Mouse (Mus musculus) midbrain, embryonic 13.5 days (tissue): ENCODE data around the gene Lonp2. TPM values are rescaled to one million over a fixed set of nuclear protein-coding genes. Genes with fewer than 3 reads are reported as not detected.

Source experiments
- ATAC-seq: fragments of 200-750 bp; cut with Nextera tagmentation; 2 replicates; pipeline ENCODE4 v1.8.0; 2017; ENCODE audit warnings: mild to moderate bottlenecking, moderate TSS enrichment, moderate library complexity
- H3K27ac ChIP-seq: fragments of 300-500 bp; sonication (generic); 2 replicates; pipeline ENCODE4 v1.5.1; 2015; ENCODE audit warnings: inconsistent platforms, mild to moderate bottlenecking, moderate library complexity
- H3K27me3 ChIP-seq: fragments of 300-500 bp; sonication (generic); 2 replicates; pipeline ENCODE4 v1.6.1; 2015; ENCODE audit warnings: mild to moderate bottlenecking, inconsistent platforms
- H3K36me3 ChIP-seq: fragments of 300-500 bp; sonication (generic); 2 replicates; pipeline ENCODE4 v1.6.1; 2015; ENCODE audit warnings: mild to moderate bottlenecking, inconsistent platforms
- H3K4me1 ChIP-seq: fragments of 300-500 bp; sonication (generic); replicated peaks from 2 replicates; pipeline ENCODE4 v1.6.1; 2015; ENCODE audit warnings: inconsistent platforms
- H3K4me2 ChIP-seq: fragments of 300-500 bp; sonication (generic); replicated peaks from 2 replicates; pipeline ENCODE4 v1.6.1; 2015; ENCODE audit warnings: moderate library complexity, mild to moderate bottlenecking, inconsistent platforms
- H3K4me3 ChIP-seq: fragments of 300-500 bp; sonication (generic); replicated peaks from 2 replicates; pipeline ENCODE4 v1.5.1; 2015; ENCODE audit warnings: mild to moderate bottlenecking, inconsistent platforms
- H3K9ac ChIP-seq: fragments of 300-500 bp; sonication (generic); replicated peaks from 2 replicates; pipeline ENCODE4 v1.6.1; 2015; ENCODE audit warnings: mild to moderate bottlenecking, inconsistent platforms
- H3K9me3 ChIP-seq: fragments of 300-500 bp; sonication (generic); 2 replicates; pipeline ENCODE4 v1.6.1; 2016; ENCODE audit warnings: mild to moderate bottlenecking, inconsistent platforms
- WGBS: fragments of 180-500 bp; shearing (Covaris S2); methylation state at CpG from one replicate; pipeline ENCODE4 v1.1.7; 2015; 5-methylcytosine and 5-hydroxymethylcytosine counted together
- polyA plus RNA-seq: library from polyadenylated mRNA; unstranded; fragments of >200 nt; fragmentation: Nextera tagmentation; extraction: Ambion mirVana; gene quantifications from 2 replicates; pipeline ENCODE4 v1.2.1, GENCODE M21; 2015

Lonp2 gene
- polyA plus RNA-seq, 1 experiment from 2014 or later = 88.3 TPM

DNA sequence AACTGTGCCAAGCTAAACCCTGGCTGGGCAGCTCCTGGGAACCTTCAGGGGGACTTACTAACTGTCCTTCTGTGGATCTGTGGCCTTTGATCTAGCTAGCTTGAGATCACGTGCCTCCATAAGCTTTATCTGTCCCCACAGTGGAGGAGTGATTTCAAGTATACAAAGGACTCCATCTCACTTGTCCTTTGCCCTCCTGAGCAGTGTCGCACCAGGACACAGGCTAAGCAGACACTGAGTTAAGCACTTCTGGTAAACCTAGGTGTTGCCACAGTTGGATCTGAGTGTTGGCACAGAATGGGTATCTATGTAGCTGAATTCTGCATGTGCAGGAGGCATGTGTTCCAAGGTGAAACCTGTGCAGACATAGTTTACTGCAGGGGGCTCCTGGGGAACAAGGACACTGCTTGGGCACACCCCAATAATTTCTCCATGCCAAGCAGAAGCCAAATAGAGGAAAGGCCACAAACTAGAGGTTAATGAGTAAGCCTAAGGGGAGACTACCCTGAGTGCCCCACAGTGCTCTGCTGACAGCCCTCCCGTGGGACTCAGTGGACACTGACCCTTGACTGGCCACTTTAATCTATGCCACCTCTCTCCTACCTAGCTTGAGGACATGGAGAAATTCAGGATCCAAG, 29.6 kb upstream of the Lonp2 start:
- Histone ChIP-seq H3K36me3 (no peaks in the 10 kb centered on the region), H3K4me1 (no peaks in the 10 kb centered on the region), H3K9me3 (no peaks in the 10 kb centered on the region), H3K9ac (no peak overlapping the region), H3K27ac (no peak overlapping the region), H3K27me3 (no peaks in the 10 kb centered on the region), H3K4me3 (no peak overlapping the region), H3K4me2 (no peak overlapping the region)
- ATAC-seq = no peak
- WGBS = 72% methylated on average over 3 of the region's 3 CpGs

DNA sequence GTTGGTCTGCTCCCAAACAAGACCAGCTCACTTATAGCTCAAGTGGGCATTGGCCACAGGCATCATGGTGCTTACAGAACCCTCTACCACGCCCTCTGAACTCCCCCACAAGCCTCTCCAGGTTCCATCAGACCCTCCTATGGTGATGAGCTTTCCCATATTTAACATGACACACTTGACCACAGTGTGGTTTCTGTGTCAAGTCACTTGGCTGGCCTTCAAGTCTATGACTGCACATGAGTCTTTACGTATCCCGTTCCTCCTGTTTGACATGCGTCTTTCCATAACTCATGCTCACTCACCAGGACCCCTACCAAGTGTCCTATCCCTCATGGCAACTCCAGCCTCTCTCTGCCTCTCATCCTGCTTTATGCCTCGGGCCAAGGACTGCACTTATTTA, 28.2 kb upstream of the Lonp2 start:
- no peaks in the 10 kb centered on the region for H3K27me3 ChIP-seq
- no peaks in the 10 kb centered on the region for H3K36me3 ChIP-seq
- H3K4me3 ChIP-seq = no peak overlapping the region
- no peak overlapping the region for H3K27ac ChIP-seq
- H3K9me3 ChIP-seq = no peaks in the 10 kb centered on the region
- WGBS = 90% methylated on average over 5 of the region's 5 CpGs
- H3K9ac ChIP-seq = no peak overlapping the region
- no peak overlapping the region for H3K4me2 ChIP-seq
- no peaks in the 10 kb centered on the region for H3K4me1 ChIP-seq
- ATAC-seq = no peak

DNA sequence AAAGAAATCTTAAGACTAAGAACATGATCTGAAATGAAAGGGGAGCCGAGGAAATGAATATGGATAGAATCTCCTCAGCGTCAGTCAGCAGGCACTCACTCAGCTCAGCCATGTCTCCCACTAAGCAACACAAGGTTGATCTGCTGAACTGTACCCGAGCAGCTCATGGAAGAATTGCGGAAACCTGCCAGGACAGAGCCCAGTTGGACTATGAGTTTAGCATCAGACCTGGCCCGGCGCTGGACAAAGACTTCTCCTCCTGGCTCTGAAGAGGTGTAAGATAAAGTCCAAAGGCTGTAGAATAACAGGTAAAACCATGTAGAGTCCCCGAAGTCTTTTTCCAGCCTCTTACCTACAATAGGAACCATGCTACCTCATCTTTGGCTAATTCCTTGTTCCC, 26.2 kb upstream of the Lonp2 start:
- Histone ChIP-seq H3K4me1 (no peaks in the 10 kb centered on the region), H3K36me3 (no peaks in the 10 kb centered on the region), H3K4me2 (no peak overlapping the region), H3K27ac (no peak overlapping the region), H3K9me3 (no peaks in the 10 kb centered on the region), H3K27me3 (no peaks in the 10 kb centered on the region), H3K9ac (no peak overlapping the region), H3K4me3 (no peak overlapping the region)
- ATAC-seq = no peak
- 93% methylated on average over 7 of the region's 7 CpGs for WGBS

DNA sequence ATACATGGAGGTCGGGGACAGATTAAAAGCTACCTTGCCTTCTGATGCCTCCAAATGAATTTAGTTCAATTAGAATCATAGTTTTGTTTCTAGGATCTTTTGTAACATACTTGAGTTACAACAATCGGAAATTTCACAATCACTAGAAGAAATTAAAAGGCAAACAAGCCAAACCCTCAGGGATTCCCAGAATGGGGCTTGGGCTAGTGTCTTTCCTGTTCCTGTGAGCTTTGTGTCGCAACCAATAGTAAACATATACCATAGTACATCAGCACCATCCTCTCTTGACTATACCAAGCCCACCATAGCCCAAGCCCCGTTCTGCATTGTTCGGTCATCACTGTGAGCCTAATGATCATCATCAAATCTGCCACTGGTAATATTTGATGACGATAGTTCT, 24.5 kb upstream of the Lonp2 start:
- no peaks in the 10 kb centered on the region for H3K36me3 ChIP-seq
- no peak overlapping the region for H3K4me2 ChIP-seq
- no peak overlapping the region for H3K9ac ChIP-seq
- no peak overlapping the region for H3K4me3 ChIP-seq
- 92% methylated on average over 6 of the region's 6 CpGs for WGBS
- no peaks in the 10 kb centered on the region for H3K4me1 ChIP-seq
- ATAC-seq = no peak
- no peak overlapping the region for H3K27ac ChIP-seq
- H3K9me3 ChIP-seq = no peaks in the 10 kb centered on the region
- no peaks in the 10 kb centered on the region for H3K27me3 ChIP-seq

DNA sequence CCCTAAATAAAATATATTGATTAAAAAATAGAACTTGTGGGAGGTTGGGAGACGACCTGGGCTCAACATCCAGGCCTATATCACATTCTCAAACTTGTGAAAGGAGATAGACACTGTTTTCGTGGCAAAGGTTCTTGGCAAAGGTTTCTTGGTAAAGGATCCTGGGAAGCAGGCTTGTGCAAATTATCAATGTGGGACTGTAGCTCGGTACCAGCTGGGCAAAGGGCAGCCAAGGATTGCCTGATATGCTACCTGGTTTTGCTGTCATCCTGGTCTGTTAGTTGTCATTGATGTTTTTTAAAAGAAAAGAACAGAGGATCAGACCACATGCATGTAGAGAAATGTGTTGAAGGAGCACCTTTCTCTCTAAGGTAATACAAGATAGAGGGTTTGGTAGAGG, 23.5 kb upstream of the Lonp2 start:
- H3K9me3 ChIP-seq = no peaks in the 10 kb centered on the region
- 75% methylated on average over 3 of the region's 3 CpGs for WGBS
- no peak for ATAC-seq

DNA sequence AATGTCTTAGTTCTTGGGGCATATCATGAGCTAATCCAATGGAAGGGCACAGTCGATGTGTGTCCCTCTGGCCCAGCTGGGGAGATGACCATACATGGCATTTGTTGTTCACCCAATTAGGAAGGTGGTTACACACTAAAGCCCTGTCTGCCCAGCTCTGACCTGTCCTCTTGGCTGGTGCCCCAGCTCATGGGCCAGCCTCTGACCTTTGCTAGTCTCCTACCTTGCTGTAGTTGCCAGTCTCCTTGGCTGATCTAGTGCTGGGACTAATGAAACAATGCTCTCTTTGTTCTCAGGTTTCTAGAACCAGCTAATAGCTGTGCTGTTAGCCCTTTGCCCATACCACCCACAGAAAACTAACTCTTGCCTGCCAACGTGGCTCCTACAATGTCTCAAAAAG, 20.7 kb upstream of the Lonp2 start:
- H3K27ac ChIP-seq = no peak overlapping the region
- no peaks in the 10 kb centered on the region for H3K27me3 ChIP-seq
- 53% methylated on average over 2 of the region's 2 CpGs for WGBS
- no peaks in the 10 kb centered on the region for H3K36me3 ChIP-seq
- no peak overlapping the region for H3K9ac ChIP-seq
- no peaks in the 10 kb centered on the region for H3K9me3 ChIP-seq
- H3K4me2 ChIP-seq = no peak overlapping the region
- no peaks in the 10 kb centered on the region for H3K4me1 ChIP-seq
- ATAC-seq = no peak
- H3K4me3 ChIP-seq = no peak overlapping the region

More for the DNA sequence above, 23.5 kb upstream of the Lonp2 start:
- Histone ChIP-seq H3K27ac (no peak overlapping the region), H3K4me3 (no peak overlapping the region), H3K27me3 (no peaks in the 10 kb centered on the region), H3K4me1 (no peaks in the 10 kb centered on the region), H3K9ac (no peak overlapping the region), H3K4me2 (no peak overlapping the region), H3K36me3 (no peaks in the 10 kb centered on the region)

DNA sequence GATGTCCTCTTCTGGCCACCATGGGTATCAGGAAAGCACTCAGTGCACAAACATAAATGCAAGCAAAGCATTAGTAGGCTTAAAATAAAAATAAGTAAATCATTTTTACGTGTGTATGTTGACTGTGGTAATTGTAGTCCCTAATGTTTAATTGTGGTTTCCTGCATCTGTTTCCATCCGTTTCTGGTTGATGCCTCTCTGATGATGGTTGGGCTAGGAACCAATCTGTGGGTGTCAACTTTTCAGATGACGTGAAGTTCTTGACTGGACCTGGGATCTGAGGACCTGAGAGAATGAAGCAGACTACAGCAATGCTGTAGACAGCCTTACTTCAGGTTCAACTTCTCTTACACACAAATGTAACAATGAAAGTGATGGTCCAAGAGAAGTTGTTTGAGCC, 19.2 kb upstream of the Lonp2 start:
- Histone ChIP-seq H3K9ac (no peak overlapping the region), H3K9me3 (no peaks in the 10 kb centered on the region), H3K4me1 (no peaks in the 10 kb centered on the region), H3K4me2 (no peak overlapping the region), H3K4me3 (no peak overlapping the region), H3K36me3 (no peaks in the 10 kb centered on the region), H3K27me3 (no peaks in the 10 kb centered on the region), H3K27ac (no peak overlapping the region)
- WGBS = 83% methylated on average over 3 of the region's 3 CpGs
- ATAC-seq = no peak

DNA sequence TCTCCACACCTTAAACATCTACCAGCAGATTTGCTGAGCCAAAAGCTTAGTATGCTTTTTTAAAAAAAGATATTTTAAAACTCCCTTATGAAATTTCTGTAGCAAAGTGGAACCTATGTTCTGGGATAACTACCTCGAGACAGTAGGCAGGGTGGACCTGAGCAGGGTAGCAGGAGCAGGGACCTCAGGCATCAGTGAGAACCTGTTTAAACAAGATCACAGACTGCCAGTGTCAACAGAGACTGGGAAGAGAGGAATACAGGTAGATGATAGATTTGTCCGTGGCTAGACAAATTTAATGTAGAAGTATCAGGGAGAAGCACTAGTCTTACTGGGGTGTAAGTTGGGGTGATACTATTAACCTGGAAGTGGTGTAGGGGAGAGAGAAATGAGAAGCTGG, 10.0 kb upstream of the Lonp2 start:
- Histone ChIP-seq H3K36me3 (no peaks in the 10 kb centered on the region), H3K4me3 (no peak overlapping the region), H3K9me3 (no peaks in the 10 kb centered on the region), H3K4me2 (no peak overlapping the region), H3K4me1 (no peaks in the 10 kb centered on the region), H3K27ac (no peak overlapping the region), H3K27me3 (no peaks in the 10 kb centered on the region), H3K9ac (no peak overlapping the region)
- 83% methylated on average over 2 of the region's 2 CpGs for WGBS
- no peak for ATAC-seq

DNA sequence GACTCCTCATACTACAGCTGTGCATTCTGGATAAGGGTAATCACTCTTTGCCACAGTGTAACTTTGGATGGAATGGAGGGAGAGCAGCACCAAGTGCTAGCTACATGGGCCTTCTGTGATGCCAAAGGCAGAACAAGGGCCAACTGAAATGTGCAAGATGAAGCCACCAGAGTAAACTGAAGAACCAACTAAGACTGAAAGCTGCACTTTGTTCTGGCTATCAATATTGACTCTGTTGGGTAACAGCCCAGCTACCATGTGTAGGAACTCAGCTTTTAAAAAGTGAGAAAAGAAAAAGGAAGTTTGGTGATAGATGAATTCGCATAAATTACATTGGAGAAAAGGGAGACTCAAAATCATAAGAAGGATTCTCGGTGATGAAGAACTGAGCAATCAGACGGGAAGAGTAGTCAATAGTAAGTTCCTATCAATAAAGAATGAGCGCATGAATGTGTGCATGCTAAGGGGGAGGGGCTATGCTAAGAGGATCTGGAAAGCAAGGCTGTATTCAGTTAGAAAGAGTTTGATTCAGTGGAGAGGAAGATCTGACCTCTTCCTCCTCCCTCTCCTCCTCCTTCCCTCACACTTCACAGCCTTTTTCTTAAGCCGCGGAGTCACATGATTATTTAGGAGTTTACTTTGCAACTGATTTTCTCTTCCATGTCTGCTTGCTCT, 8.6 kb upstream of the Lonp2 start:
- Histone ChIP-seq H3K4me1 (no peaks in the 10 kb centered on the region), H3K36me3 (no peaks in the 10 kb centered on the region), H3K27me3 (no peaks in the 10 kb centered on the region), H3K4me3 (no peak overlapping the region), H3K4me2 (no peak overlapping the region), H3K27ac (no peak overlapping the region), H3K9ac (no peak overlapping the region), H3K9me3 (no peaks in the 10 kb centered on the region)
- WGBS = 85% methylated on average over 6 of the region's 6 CpGs
- no peak for ATAC-seq

DNA sequence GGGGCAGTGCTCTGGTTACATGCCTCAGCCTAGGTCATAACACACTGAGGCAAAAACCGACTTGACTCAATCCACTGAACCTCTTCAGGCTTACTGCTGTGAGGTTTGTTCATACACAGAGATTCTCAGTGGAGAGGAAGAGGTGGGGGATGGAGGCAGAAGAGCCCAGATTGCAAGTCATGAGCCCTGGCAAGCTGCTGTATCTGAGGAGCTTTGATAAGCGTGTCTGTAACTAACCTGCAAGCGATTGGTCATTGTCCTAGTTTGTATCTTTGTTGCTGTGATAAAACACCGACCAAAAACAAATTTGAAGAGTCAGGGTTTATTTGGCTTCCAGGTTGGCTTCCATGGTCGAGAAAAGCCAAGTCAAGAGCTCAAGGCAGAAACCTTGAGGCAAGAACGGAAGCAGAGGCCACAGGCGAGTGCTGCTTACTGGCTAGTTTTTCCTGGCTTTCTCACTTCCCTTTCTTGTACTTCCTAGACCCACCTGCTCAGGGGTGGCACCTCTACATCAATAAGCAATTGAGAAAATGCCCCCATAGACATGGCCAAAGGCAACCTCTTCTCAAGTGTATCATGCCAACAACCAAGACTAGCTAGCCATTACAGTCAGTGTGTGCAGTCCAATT, 6.0 kb upstream of the Lonp2 start:
- WGBS = 73% methylated on average over 7 of the region's 7 CpGs
- Histone ChIP-seq H3K4me1 (no peaks in the 10 kb centered on the region), H3K9me3 (no peaks in the 10 kb centered on the region), H3K4me2 (no peak overlapping the region), H3K9ac (no peak overlapping the region), H3K4me3 (no peak overlapping the region), H3K36me3 (no peaks in the 10 kb centered on the region), H3K27me3 (no peaks in the 10 kb centered on the region), H3K27ac (no peak overlapping the region)
- no peak for ATAC-seq

DNA sequence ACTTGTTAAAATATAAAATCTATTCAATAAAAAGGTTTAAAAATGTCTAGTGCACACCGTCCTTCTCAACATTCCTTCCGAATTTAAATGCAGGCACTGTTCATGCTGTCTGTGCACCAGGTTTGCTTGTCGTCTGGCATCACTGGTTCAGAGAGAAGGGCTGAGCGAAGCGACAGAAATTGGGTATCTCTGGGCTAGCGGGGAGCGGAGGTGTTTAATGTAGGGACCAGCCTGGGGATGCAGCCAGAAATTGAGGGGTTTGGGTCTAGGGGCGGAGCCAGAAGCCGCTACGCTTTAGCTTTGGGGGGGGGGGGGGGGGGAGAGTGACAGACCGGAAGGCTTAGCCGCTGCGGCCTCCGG, 312 bp upstream of the Lonp2 start:
- no peak for ATAC-seq

DNA sequence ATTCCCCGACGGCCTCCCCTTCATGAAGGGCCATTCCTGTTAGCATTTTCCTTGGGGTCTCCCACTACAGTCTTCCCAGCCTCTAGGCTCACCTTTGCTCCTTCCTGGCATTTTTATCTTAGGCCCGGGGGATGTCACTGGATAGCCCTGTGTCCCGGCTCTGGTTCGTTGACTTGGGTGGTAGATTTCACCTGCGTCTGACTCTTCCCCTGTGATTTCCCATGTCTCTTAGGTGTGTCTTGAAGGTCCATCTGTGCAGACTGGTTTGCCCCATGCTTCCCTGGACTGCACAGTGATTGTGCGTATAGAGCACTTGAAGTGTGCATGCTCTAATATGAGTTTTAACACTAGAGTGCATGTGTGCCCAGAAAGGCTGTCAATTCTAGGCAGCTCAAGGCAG, 1.1 kb downstream of the Lonp2 start:
- Histone ChIP-seq H3K27me3 (no peaks in the 10 kb centered on the region), H3K4me2 (peak overlapping the region; percentile 92), H3K4me3 (peak overlapping the region; percentile 94), H3K4me1 (peaks cover 24% of the 10 kb centered on the region), H3K9ac (peak overlapping the region; percentile 85), H3K9me3 (no peaks in the 10 kb centered on the region), H3K27ac (no peak overlapping the region), H3K36me3 (no peaks in the 10 kb centered on the region)
- WGBS = 58% methylated on average over 7 of the region's 7 CpGs
- ATAC-seq = no peak

More for the DNA sequence above, 312 bp upstream of the Lonp2 start:
- no peaks in the 10 kb centered on the region for H3K9me3 ChIP-seq
- H3K4me1 ChIP-seq = peaks cover 24% of the 10 kb centered on the region
- H3K27ac ChIP-seq = peak overlapping the region; percentile 86
- no peaks in the 10 kb centered on the region for H3K27me3 ChIP-seq
- 1% methylated on average over 14 of the region's 14 CpGs for WGBS
- peak overlapping the region; percentile 94 for H3K4me3 ChIP-seq
- peak overlapping the region; percentile 92 for H3K4me2 ChIP-seq
- peak overlapping the region; percentile 66 for H3K9ac ChIP-seq
- H3K36me3 ChIP-seq = no peaks in the 10 kb centered on the region
